Mouse (Mus musculus): ENCODE data around the gene Hist1h4i.

Hist1h4i gene

DNA sequence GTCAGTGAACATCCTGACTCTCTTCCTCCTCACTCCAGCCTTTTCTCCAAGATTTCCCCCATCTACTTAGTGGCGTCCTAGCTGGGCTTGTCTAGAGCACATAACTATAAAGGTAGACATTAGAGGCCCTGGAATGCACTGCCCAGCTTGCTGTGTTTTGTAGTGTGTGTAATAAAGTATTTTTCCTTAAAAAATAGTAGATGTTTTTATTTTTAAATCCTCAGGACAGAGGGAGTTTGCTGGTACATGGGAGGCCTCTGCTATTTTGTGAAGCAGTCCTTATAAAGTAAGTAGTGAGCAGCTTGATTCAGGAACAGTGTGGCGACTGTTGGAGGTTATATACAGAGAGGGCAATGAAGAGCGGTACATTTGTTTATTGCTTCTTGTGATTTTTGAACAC is 32.5 kb downstream of the Hist1h4i start:
- DNase-seq (ENCODE audit: low read depth, low spot score), result no peak

DNA sequence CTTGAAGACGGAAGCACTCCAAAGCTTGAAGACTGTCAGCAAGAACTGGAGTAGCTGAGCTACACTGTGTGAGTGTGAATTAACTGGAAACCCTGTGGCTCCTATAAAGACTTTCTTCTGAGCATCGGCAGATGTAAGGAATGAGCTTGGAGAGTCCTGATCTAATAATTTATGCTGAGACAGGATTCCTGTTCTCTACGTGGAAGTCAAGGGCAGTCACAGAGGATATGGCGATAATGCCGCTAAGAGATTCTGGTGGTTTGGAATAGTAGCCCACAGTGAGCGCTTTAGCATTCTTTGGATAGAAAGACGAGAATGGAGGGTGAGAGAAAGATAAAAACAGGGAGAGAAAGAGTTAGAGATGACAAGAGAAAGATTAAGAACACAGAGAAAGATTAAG is 33.3 kb downstream of the Hist1h4i start:
- no peak for DNase-seq (ENCODE audit: low read depth, low spot score)

DNA sequence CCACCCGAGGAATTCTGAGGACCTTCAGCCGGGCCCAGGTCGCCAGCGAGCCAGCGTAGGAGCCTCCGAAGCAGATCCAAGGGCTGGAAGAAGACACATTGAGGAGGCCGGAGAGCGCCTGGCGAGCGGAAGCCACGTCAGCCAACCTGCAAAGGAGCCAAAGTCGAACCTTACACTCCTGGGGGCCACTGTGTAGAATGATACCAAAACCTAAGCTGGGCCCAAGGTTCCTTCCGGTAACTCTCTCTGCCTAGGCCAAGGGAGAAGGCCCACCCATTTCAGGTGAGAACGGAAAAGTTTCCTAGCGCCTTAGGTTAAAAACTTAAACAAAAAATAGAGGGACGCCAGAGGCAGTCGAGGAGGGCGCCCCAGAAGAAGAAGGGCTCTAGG is 34.0 kb downstream of the Hist1h4i start:
- DNase-seq (ENCODE audit: low read depth, low spot score), result no peak

DNA sequence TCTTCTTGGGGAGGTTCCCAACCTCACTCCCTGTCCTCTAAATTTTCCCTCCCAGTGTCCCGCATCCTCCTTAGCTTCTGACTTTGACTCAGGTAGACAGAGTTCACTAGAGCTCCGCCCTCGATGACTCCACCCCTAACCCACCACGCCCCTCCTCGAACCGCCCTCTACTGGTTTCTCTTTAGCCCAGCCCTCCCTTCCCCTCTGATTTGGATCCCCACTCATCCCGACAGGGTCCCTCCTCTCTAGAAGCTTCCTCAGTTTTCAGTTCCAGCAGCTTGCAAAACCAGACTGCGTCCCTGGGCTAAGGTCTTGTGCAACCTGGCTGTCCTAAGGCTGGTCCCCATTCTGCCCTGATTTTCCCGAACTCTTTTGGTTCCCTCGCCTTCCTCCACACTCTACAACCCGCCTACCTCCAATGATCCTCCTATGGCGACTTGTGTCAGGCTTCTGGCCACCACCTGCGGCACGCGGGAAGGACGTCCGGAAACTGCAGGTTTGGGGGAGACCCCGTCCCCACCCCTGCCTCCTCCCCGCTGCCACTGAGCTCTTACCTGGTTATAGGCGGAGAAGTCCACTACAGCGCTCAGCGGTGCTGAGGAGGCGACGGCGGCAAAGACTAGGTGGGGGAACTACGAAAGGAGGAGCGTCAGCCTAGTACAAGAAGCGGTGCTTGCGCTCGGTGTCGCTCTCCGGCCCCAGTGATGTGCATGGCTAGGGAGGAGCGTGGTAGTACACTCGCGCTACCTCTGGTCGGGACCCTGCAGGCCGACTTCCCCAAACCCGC is 34.6 kb downstream of the Hist1h4i start:
- DNase-seq (ENCODE audit: low read depth, low spot score), result peak; percentile 95

DNA sequence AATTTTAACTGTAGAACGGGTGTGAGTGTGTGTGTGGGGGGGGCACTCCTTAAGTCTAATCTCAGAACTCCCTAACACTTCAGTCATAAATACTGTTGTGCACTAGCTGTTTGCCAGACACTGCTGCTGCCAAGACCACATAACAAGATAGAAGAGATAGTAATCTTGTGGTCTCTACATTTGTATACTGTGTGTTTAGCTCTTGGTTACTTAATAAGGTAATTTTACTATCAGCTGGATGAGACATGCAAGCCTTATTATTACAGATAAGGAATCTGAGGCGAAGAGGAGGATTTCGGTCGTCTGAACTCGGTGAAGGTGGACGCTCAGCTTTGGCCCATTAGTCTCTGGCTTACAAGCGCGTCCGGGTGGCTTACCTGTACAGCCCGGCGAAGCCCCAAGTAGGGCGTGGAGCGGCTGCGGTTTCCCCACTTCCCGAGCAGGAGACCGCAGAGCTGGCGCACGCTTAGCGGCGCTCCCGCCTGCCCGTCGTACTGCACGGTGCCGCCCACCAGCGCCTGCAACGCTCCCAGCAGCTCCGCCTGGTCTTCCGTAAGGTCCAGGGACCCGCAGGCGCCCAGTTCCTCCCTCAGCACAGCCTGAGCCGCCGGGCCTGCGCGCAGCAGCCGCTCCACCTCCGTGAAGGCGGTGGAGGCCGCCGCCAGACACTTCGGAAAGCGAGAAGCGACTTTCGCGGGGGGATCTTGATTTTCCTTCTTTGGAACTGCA is 35.4 kb downstream of the Hist1h4i start:
- no peak for DNase-seq (ENCODE audit: low read depth, low spot score)

DNA sequence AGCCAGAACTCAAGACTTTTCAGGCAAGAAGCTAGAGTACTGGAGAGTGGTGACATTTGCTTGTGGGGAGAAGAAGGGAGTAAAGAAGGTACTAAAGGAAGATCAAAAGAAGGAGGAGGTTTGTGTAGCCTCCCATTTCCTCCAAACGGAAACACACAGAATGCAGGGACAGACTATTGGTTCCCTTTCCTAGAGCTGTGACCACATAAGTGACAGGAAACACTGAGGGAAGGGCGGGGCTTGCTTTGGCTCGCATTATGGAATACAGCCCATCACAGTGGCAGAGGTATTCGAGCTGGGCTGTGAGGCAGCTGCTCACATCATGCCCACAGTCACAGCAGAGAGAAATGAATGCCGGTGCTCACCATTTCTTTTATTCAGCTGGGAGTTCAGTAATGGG is 39.3 kb downstream of the Hist1h4i start:
- DNase-seq (ENCODE audit: low read depth, low spot score), result no peak

DNA sequence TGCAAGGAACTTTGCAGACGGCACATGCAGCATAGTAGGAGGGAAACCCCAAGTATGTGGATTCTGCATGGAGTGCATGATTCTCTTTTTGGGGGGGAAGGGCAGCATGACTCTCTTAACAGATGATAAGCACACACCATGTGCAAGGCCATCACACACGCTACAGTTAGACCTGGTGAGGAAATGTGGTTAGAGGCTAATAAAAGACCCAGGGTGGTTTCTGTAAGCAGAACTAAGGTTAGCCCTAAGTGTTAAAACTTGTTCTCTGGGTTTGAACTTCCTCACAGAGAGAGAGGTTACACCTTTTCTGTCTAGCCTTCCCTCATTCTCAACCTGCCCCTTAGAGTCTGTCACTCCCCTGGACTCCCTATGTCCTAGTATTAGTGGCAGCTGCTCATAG is 39.8 kb downstream of the Hist1h4i start:
- DNase-seq (ENCODE audit: low read depth, low spot score), result no peak

DNA sequence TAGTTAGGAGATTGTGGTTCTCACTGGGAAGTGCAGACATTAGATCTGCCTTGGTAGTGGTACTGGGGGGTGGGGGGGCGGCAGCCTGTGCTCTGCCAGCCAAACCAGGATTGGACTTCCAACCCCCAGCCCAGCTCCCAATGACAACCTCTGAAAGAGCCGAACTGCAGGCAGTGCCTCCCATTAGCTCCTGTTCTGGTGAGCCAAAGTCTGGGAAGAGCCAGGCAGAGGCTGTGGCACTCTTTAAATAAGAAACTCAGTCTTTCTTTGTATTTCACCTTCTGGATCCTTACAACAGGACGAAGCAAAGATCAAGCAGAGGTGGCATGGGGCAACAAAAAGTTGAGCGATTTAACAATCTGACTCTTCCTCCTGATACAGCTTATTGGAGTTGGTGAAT is 42.0 kb downstream of the Hist1h4i start:
- no peak for DNase-seq (ENCODE audit: low read depth, low spot score)

DNA sequence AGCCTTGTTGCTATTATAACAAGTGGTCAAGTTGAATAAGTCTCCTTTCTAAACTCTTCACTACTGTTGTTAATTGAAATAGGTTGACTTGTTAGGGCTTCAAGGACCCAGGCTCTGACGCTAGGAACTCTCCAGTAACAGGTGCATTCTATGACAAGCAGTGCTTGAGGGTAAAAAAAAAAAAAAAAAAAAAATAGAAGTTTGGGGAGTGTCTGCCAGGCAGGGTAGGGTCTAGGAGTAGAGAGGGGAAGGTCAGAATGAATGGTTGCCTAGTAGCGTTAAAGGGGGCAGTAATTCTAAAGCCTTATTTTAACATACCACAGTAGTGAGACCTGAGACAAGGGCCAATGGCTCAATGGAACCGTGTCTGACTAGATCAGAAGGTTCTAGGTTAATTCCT is 42.8 kb downstream of the Hist1h4i start:
- DNase-seq (ENCODE audit: low read depth, low spot score), result no peak

DNA sequence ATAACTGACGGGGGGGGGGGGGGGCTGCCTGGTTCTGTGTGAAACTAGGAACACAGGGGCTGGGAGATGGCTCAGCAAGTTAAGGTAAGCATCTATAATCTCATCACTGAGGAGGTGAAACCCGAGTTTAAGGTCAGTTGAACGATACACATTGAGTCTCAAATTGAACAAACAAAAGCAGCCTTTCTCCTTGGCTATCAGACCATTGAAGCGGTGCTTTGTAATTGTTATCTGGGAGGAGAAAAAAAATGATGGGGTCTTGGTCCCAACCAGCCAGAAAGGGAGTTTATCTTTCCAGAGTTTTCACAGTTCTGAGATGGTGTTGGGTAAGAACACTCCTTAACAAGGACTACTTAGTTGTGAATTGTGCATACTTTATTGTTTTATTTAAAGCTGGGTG is 43.3 kb downstream of the Hist1h4i start:
- DNase-seq (ENCODE audit: low read depth, low spot score), result no peak

DNA sequence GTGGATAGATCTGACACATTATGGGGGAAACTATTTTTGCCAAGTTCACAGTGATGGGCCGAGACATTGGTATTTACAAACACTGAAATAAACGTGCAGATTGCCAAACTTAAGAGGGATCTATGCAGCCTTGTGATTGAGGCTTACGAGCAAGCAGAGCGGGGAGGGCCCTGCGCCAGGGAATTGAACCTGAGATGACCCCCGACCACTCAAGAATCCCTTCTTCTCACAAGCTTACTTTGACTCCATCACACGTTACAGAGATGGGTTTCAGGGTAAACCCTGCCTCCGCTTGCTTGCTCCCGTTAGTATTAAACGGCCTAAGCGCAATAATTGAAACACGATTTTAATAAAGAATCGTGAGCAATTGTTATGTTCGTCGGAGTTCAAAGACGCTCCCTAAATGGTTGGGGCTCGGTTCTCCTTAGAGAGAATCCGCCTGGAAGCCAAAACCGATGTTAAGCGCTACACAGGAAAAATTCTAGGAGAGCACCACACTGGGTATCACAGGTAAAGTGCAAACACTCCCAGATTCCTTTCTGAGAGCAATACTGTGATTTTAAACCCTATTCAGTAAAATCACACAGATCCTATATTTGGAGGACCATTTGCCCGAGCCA is 43.9 kb downstream of the Hist1h4i start:
- peak; percentile 25 for DNase-seq (ENCODE audit: low read depth, low spot score)

DNA sequence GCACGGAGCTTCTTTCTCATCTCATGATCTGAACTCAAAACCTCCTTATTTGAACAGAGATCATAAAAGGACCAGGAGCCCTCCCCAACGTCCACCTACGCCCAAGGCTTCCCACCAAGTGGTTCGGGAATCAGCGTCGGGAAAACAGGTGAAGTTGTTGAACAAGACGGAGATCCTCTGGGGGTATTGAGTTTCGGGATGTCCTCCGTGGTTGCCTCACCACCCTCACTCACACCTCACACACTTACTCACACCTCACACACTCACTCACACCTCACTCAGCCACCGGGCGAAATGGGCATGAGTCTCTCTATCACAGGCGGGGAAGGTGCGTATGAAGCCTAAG is 44.3 kb downstream of the Hist1h4i start:
- DNase-seq (ENCODE audit: low read depth, low spot score), result no peak

DNA sequence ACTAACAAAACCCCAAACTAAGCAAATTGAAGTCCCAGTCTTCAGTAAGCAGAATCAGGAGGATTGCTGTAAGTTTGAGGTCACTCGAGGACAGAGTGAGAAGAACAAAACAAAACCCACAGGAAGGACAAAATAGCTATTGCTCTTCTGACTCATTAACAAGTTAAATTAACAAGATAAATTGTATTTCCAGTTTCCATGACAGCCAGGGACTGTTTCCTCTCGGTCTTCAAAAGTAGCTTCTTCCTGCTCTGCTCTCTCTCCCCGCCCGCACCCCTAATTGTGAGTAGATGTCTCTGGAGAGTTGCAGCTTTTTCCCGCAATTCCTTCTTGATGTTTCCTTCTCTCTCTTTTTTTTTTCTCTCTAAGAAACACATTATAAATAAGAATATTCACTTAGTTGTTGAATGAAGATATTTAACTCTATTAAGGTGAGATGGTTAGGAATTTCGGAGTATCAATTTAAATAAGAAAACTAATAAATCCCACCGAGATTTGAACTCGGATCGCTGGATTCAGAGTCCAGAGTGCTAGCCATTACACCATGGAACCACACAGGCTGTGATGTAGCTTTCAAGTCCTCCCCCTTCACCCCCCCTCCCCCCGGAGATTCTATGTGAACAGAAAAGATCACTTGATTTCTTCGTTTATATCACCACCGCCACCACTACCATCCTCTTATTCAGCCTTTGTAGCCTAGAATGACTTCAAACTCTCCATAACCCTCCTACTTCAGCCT is 44.9 kb downstream of the Hist1h4i start:
- DNase-seq (ENCODE audit: low read depth, low spot score), result peak; percentile 79

DNA sequence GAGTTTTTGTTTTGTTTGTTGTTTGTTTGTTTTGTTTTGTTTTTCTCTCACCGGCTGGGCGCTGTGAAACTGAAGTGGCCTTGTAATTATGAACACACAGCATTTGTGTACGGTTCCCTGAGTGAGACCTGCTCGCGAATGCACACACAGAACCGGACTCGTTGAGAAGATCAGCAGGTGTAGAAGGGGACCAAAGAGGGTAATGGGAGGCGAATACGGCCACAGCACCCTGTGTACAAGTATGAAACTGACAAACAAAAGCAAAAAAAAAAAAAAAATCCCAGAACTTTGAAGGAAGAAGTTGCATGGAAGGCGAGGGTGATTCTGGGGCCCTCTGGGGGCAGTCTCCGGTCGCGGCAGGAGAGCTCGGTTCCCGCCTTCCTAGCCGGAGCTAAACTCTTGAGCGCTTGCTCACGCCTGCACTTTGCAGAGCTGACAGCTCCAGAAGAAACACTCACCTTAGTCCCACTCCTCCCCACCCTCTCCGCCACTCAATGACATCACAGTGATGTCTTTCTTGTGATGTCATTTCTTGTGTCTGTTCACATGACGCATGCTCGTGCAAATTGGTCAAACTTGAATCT is 45.7 kb downstream of the Hist1h4i start:
- peak; percentile 83 for DNase-seq (ENCODE audit: low read depth, low spot score)

DNA sequence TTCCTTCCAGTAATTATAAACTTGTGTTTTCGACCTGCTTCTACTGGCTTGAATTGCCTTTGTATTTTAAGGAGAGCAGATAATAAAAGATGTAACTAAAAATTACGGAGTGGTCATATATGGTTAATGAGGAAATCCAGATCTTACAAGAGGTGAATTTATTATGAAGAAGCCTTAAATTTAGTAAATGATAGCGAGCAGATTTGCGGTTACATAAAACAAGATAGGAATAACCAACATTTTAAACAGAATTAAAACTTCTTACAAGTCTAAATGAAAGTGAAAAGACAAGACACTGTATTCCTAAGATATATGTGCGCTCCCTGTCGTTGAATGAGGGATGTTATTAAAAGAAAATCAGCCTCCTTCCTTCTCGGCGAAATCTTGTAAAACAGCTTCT is 46.3 kb downstream of the Hist1h4i start:
- DNase-seq (ENCODE audit: low read depth, low spot score), result no peak

DNA sequence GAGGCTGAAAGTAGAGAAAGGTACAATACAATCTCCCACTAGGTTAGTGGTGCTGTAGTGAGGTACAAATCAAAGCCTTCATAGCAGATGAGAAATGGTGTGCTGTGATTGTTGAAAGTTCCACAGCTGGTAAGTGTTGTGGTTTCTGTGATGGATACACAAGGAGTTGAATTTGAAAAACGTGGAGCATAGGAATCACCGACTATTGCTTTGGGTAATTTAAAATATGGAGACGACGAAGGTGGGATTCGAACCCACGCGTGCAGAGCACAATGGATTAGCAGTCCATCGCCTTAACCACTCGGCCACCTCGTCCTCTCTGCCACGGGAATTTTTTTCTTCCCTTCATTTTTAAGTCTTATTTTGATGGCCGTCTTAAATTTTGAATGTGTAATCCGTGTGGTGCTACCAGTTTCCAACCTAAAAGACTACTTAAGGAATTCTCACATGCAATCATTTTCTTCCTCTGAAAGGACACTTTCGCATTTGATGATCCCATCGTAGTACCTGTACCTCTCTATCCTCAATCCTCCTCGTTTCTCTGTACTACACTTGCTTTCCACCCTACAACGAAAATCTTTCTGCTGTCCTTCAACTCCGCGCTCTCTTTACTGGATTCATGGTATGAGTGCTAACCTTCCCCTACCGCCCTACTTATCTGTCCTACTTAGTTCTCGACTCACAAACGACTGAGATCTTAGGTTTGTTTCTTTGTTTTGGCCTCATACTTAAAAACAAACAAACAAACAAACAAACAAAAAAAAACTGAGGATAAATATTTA is 47.0 kb downstream of the Hist1h4i start:
- DNase-seq (ENCODE audit: low read depth, low spot score), result peak; percentile 92

DNA sequence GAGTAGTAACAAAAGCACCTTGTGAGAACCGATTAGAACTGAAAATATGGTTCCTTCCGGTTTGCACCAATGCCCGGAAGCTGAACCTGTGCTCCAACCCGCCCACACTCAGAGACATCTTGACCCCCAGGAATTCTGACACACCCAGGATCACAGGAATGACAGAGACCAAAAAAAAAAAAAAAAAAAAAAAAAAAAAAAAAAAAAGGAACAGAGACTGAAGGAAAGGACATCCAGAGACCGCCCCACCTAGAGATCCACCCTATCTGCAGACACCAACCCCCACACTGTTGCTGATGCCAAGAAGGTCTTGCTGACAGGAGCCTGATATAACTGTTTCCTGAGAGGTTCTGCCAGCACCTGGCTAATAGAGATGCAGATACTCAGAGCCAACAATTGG is 48.6 kb downstream of the Hist1h4i start:
- peak; percentile 70 for DNase-seq (ENCODE audit: low read depth, low spot score)

Data from R1 (cell line).